Mouse (Mus musculus) CD4-positive, CD25-positive, alpha-beta regulatory T cell, adult 9 weeks (primary cell): ENCODE data around the gene Rbms2. TPM values are rescaled to one million over a fixed set of nuclear protein-coding genes. Genes with fewer than 3 reads are reported as not detected.

Source experiments
- polyA plus RNA-seq: library from polyadenylated mRNA; unstranded; fragments of 100-300 nt; shearing (Covaris generic); gene quantifications from one replicate; pipeline ENCODE4 v1.2.1, GENCODE M21; 2017

The Rbms2 gene
- polyA plus RNA-seq: 35.9 TPM

GRCm38 (mm10) chr10:128179989-128180388, at the start of gene Rbms2:
TSS of gene Rbms2 (minus strand) at chr10:128180297.

GRCm38 (mm10) chr10:128225538-128225937, 45.4 kb upstream of the Rbms2 start, which contains the start of gene Mip:
TSS of gene Mip (plus strand) at chr10:128225838.

GRCm38 (mm10) chr10:128211390-128212108, 31.5 kb upstream of the Rbms2 start, which contains the start of gene Spryd4:
TSS of gene Spryd4 (minus strand) at chr10:128211807.

GRCm38 (mm10) chr10:128194024-128194550, 14.0 kb upstream of the Rbms2 start, which contains the start of gene Gls2:
TSS of gene Gls2 (plus strand) at chr10:128194457.

GRCm38 (mm10) chr10:128091564-128092505, 88.3 kb downstream of the Rbms2 start, which contains the start of gene Baz2a:
TSS of gene Baz2a (plus strand) at chr10:128091577.

GRCm38 (mm10) chr10:128082880-128083421, 97.1 kb downstream of the Rbms2 start, which contains the start of gene Atp5b:
TSS of gene Atp5b (plus strand) at chr10:128083273.

Other genes with a start within 250 kb of the Rbms2 start
- not detected for gene Hsd17b6, start 172.7 kb downstream of the Rbms2 start, polyA plus RNA-seq
- gene Prim1, start 165.1 kb downstream of the Rbms2 start, polyA plus RNA-seq: 19.3 TPM
- gene Naca, start 144.7 kb downstream of the Rbms2 start, polyA plus RNA-seq: 671 TPM
- gene Ptges3, start 121.3 kb downstream of the Rbms2 start, polyA plus RNA-seq: 53.7 TPM
- gene Atp5b, start 97.0 kb downstream of the Rbms2 start, polyA plus RNA-seq: 995 TPM
- gene Baz2a, start 88.7 kb downstream of the Rbms2 start, polyA plus RNA-seq: 85.4 TPM
- 0.33 TPM for gene Gls2, start 14.2 kb upstream of the Rbms2 start, polyA plus RNA-seq
- gene Spryd4, start 31.5 kb upstream of the Rbms2 start, polyA plus RNA-seq: 19.0 TPM
- not detected for gene Mip, start 45.5 kb upstream of the Rbms2 start, polyA plus RNA-seq
- gene Timeless, start 51.8 kb upstream of the Rbms2 start, polyA plus RNA-seq: 30.7 TPM
- gene Apon, start 73.8 kb upstream of the Rbms2 start, polyA plus RNA-seq: not detected
- not detected for gene Apof, start 88.4 kb upstream of the Rbms2 start, polyA plus RNA-seq
- gene Stat2, start 90.3 kb upstream of the Rbms2 start, polyA plus RNA-seq: 95.2 TPM
- gene Il23a, start 118.5 kb upstream of the Rbms2 start, polyA plus RNA-seq: not detected
- 51.5 TPM for gene Pan2, start 123.0 kb upstream of the Rbms2 start, polyA plus RNA-seq
- gene Cnpy2, start 142.2 kb upstream of the Rbms2 start, polyA plus RNA-seq: 154 TPM
- gene Cs, start 157.4 kb upstream of the Rbms2 start, polyA plus RNA-seq: 182 TPM
- gene Coq10a, start 188.7 kb upstream of the Rbms2 start, polyA plus RNA-seq: 14.7 TPM
- gene Ankrd52, start 196.8 kb upstream of the Rbms2 start, polyA plus RNA-seq: 1.5 TPM
- gene Slc39a5, start 220.9 kb upstream of the Rbms2 start, polyA plus RNA-seq: not detected
- gene Nabp2, start 231.2 kb upstream of the Rbms2 start, polyA plus RNA-seq: 131 TPM
- gene Rnf41, start 231.4 kb upstream of the Rbms2 start, polyA plus RNA-seq: 50.5 TPM